Mouse (Mus musculus) right cerebral cortex, postnatal 36 days (tissue): ENCODE measurements around the gene Gab1.

Experiments
- DNase-seq, 2 experiments: peaks; one replicate each; pipeline ENCODE4 v3.0.0; 2022; ENCODE audit warnings: low spot score in 2 of 2, mixed read lengths in 1 of 2

The Gab1 gene

GRCm38 (mm10) chr8:80811591-80811991 is 68.7 kb downstream of the Gab1 start:
- DNase-seq = no peak

GRCm38 (mm10) chr8:80810916-80811315 is 69.4 kb downstream of the Gab1 start:
- DNase-seq = no peak

- DNase-seq = no peak
Observed at GRCm38 (mm10) chr8:80810442-80810841, 69.9 kb downstream of the Gab1 start.

GRCm38 (mm10) chr8:80807807-80808505 is 72.4 kb downstream of the Gab1 start:
- no peak for DNase-seq

GRCm38 (mm10) chr8:80804066-80804619 is 76.2 kb downstream of the Gab1 start:
- DNase-seq = peak in 1 of 2 experiments; percentile 8

GRCm38 (mm10) chr8:80798778-80799177 is 81.5 kb downstream of the Gab1 start:
- DNase-seq = no peak

GRCm38 (mm10) chr8:80798198-80798777 is 82.0 kb downstream of the Gab1 start:
- no peak for DNase-seq

GRCm38 (mm10) chr8:80796070-80796469 is 84.2 kb downstream of the Gab1 start:
- no peak for DNase-seq

- DNase-seq = no peak
Observed at GRCm38 (mm10) chr8:80794585-80795509, 85.5 kb downstream of the Gab1 start.

- no peak for DNase-seq
Observed at GRCm38 (mm10) chr8:80793791-80794515, 86.4 kb downstream of the Gab1 start.

GRCm38 (mm10) chr8:80792214-80792613 is 88.1 kb downstream of the Gab1 start:
- DNase-seq = no peak

GRCm38 (mm10) chr8:80789324-80789723 is 91.0 kb downstream of the Gab1 start:
- DNase-seq = no peak

GRCm38 (mm10) chr8:80784559-80784958 is 95.8 kb downstream of the Gab1 start:
- DNase-seq = no peak

- DNase-seq = no peak
Observed at GRCm38 (mm10) chr8:80783271-80783670, 97.0 kb downstream of the Gab1 start.

GRCm38 (mm10) chr8:80781338-80781737 is 99.0 kb downstream of the Gab1 start:
- DNase-seq = no peak

GRCm38 (mm10) chr8:80780271-80780670 is 100.0 kb downstream of the Gab1 start:
- no peak for DNase-seq

- DNase-seq = no peak
Observed at GRCm38 (mm10) chr8:80776436-80776835, 103.9 kb downstream of the Gab1 start.

- DNase-seq = no peak
Observed at GRCm38 (mm10) chr8:80772732-80773460, 107.4 kb downstream of the Gab1 start.

GRCm38 (mm10) chr8:80768451-80768850 is 111.9 kb downstream of the Gab1 start:
- no peak for DNase-seq

- DNase-seq = peak; percentile 58 to 78
Observed at GRCm38 (mm10) chr8:80753017-80753715, 127.2 kb downstream of the Gab1 start.
